Mouse (Mus musculus): ENCODE data around the gene Zbtb16.

GRCm38 (mm10) chr9:48823851-48824250, 12.2 kb downstream of the Zbtb16 start:
- TF ChIP-seq CTCF (IDR thresholded peaks at IDR 0.05) (no peak), EP300 (IDR thresholded peaks at IDR 0.05; ENCODE audit: insufficient read depth, low read depth, low read length) (no peak)
